Mouse (Mus musculus) heart, embryonic 15.5 days (tissue): ENCODE data around the gene Rsph6a. TPM values are rescaled to one million over a fixed set of nuclear protein-coding genes. Genes with fewer than 3 reads are reported as not detected.

ENCODE experiments used
- ATAC-seq: fragments of 200-750 bp; cut with Nextera tagmentation; replicated peaks from 2 replicates; pipeline ENCODE4 v1.8.0; 2017; ENCODE audit warnings: low read depth, moderate TSS enrichment; ENCODE audit not compliant: insufficient number of reproducible peaks, insufficient read depth, low FRiP score
- H3K27ac ChIP-seq: fragments of 300-500 bp; sonication (generic); 2 replicates; pipeline ENCODE4 v1.5.1; 2015; ENCODE audit warnings: mild to moderate bottlenecking, inconsistent platforms
- H3K27me3 ChIP-seq: fragments of 300-500 bp; sonication (generic); 2 replicates; pipeline ENCODE4 v1.6.1; 2015; ENCODE audit warnings: inconsistent platforms
- H3K36me3 ChIP-seq: fragments of 300-500 bp; sonication (generic); 2 replicates; pipeline ENCODE4 v1.6.1; 2015; ENCODE audit warnings: mild to moderate bottlenecking, inconsistent platforms
- H3K4me1 ChIP-seq: fragments of 300-500 bp; sonication (generic); replicated peaks from 2 replicates; pipeline ENCODE4 v1.6.1; 2015; ENCODE audit warnings: inconsistent platforms
- H3K4me2 ChIP-seq: fragments of 300-500 bp; sonication (generic); 2 replicates; pipeline ENCODE4 v1.6.1; 2015; ENCODE audit warnings: inconsistent platforms, mild to moderate bottlenecking, moderate library complexity
- H3K4me3 ChIP-seq: fragments of 300-500 bp; sonication (generic); 2 replicates; pipeline ENCODE4 v1.5.1; 2015; ENCODE audit warnings: mild to moderate bottlenecking, inconsistent platforms
- H3K9ac ChIP-seq: fragments of 300-500 bp; sonication (generic); 2 replicates; pipeline ENCODE4 v1.6.1; 2015; ENCODE audit warnings: mild to moderate bottlenecking, inconsistent platforms
- H3K9me3 ChIP-seq: fragments of 300-500 bp; sonication (generic); replicated peaks from 2 replicates; pipeline ENCODE4 v1.6.1; 2016; ENCODE audit warnings: inconsistent platforms
- WGBS: fragments of 180-500 bp; shearing (Covaris S2); methylation state at CpG from one replicate; pipeline ENCODE4 v1.1.7; 2015; ENCODE audit warnings: mixed read lengths; 5-methylcytosine and 5-hydroxymethylcytosine counted together
- microRNA-seq: library from miRNA; unstranded; fragments of <30 nt; microRNA quantifications from one replicate; pipeline ENCODE4, GENCODE M21; 2016
- polyA plus RNA-seq: library from polyadenylated mRNA; unstranded; fragments of >200 nt; fragmentation: Nextera tagmentation; extraction: Ambion mirVana; gene quantifications from 2 replicates; pipeline ENCODE4 v1.2.1, GENCODE M21; 2015

The Rsph6a gene
- polyA plus RNA-seq, 1 experiment from 2014 or later, result not detected

GRCm38 (mm10) chr7:19103741-19104140 is 49.3 kb downstream of the Rsph6a start:
- Histone ChIP-seq H3K9ac (no peak overlapping the region), H3K4me3 (no peak overlapping the region), H3K4me1 (peaks cover 6% of the 10 kb centered on the region; the same call in 1 of the 2 replicates), H3K4me2 (no peak overlapping the region), H3K9me3 (no peaks in the 10 kb centered on the region), H3K27me3 (no peaks in the 10 kb centered on the region), H3K36me3 (no peaks in the 10 kb centered on the region), H3K27ac (no peak overlapping the region)
- no peak for ATAC-seq

GRCm38 (mm10) chr7:19104486-19104885 is 50.0 kb downstream of the Rsph6a start:
- H3K27me3 ChIP-seq, result no peaks in the 10 kb centered on the region
- H3K9me3 ChIP-seq, result no peaks in the 10 kb centered on the region
- no peak overlapping the region for H3K27ac ChIP-seq
- no peak overlapping the region for H3K9ac ChIP-seq
- H3K4me1 ChIP-seq, result peaks cover 6% of the 10 kb centered on the region; the same call in 1 of the 2 replicates
- no peak for ATAC-seq
- no peak overlapping the region for H3K4me2 ChIP-seq
- H3K4me3 ChIP-seq, result no peak overlapping the region
- WGBS, result 70% methylated on average over 2 of the region's 2 CpGs
- no peaks in the 10 kb centered on the region for H3K36me3 ChIP-seq

- no peak for ATAC-seq
- no peaks in the 10 kb centered on the region for H3K9me3 ChIP-seq
- H3K4me2 ChIP-seq, result no peak overlapping the region
- no peak overlapping the region for H3K27ac ChIP-seq
- H3K9ac ChIP-seq, result no peak overlapping the region
- 39% methylated on average over 3 of the region's 3 CpGs for WGBS
- H3K36me3 ChIP-seq, result no peaks in the 10 kb centered on the region
- no peaks in the 10 kb centered on the region for H3K27me3 ChIP-seq
- H3K4me3 ChIP-seq, result no peak overlapping the region
- peaks cover 6% of the 10 kb centered on the region; the same call in 1 of the 2 replicates for H3K4me1 ChIP-seq
Measured at GRCm38 (mm10) chr7:19107436-19107835, 52.9 kb downstream of the Rsph6a start.

- Histone ChIP-seq H3K4me3 (no peak overlapping the region), H3K4me1 (peaks cover 6% of the 10 kb centered on the region; the same call in 1 of the 2 replicates), H3K27ac (no peak overlapping the region), H3K9me3 (no peaks in the 10 kb centered on the region), H3K27me3 (no peaks in the 10 kb centered on the region), H3K36me3 (no peaks in the 10 kb centered on the region), H3K9ac (no peak overlapping the region), H3K4me2 (no peak overlapping the region)
- ATAC-seq, result no peak
- 70% methylated on average over 1 of the region's 1 CpGs for WGBS
Measured at GRCm38 (mm10) chr7:19109565-19109964, 55.1 kb downstream of the Rsph6a start.

GRCm38 (mm10) chr7:19118028-19118771 is 63.7 kb downstream of the Rsph6a start, which contains the start of gene Gm4969:
Gene Gm4969, minus strand, starts transcription at chr7:19118368.
- peak within 1 kb of the TSS; percentile 59 for H3K4me2 ChIP-seq
- H3K9ac ChIP-seq, result no peak within 1 kb of the TSS
- no peaks in the 10 kb centered on the region for H3K9me3 ChIP-seq
- no peaks in the 10 kb centered on the region for H3K36me3 ChIP-seq
- peak within 1 kb of the TSS; percentile 33 for H3K4me3 ChIP-seq
- no peaks in the 10 kb centered on the region for H3K27me3 ChIP-seq
- peak; percentile 37 for ATAC-seq
- WGBS, result 24% methylated on average over 64 of the region's 64 CpGs
- no peak within 1 kb of the TSS for H3K27ac ChIP-seq
- H3K4me1 ChIP-seq, result peaks cover 14% of the 10 kb centered on the region

GRCm38 (mm10) chr7:19119083-19119482 is 64.6 kb downstream of the Rsph6a start:
- no peak overlapping the region for H3K27ac ChIP-seq
- H3K9me3 ChIP-seq, result no peaks in the 10 kb centered on the region
- WGBS, result 90% methylated on average over 8 of the region's 8 CpGs
- H3K36me3 ChIP-seq, result no peaks in the 10 kb centered on the region
- H3K4me3 ChIP-seq, result 0 out of 2 replicates have a peak overlapping the region, but pooled peaks have one; percentile 76
- ATAC-seq, result no peak
- peak overlapping the region; percentile 80 for H3K4me2 ChIP-seq
- no peak overlapping the region for H3K9ac ChIP-seq
- H3K27me3 ChIP-seq, result no peaks in the 10 kb centered on the region
- H3K4me1 ChIP-seq, result peaks cover 14% of the 10 kb centered on the region

GRCm38 (mm10) chr7:19119631-19120429 is 65.3 kb downstream of the Rsph6a start, which contains the start of gene Fbxo46:
Gene Fbxo46, plus strand, starts transcription at chr7:19119859.
- H3K4me3 ChIP-seq, result peak within 1 kb of the TSS; percentile 76
- WGBS, result 2% methylated on average over 34 of the region's 34 CpGs
- H3K27ac ChIP-seq, result peak within 1 kb of the TSS; percentile 58
- no peaks in the 10 kb centered on the region for H3K36me3 ChIP-seq
- H3K4me2 ChIP-seq, result peak within 1 kb of the TSS; percentile 80
- no peaks in the 10 kb centered on the region for H3K27me3 ChIP-seq
- peak within 1 kb of the TSS; percentile 71 for H3K9ac ChIP-seq
- peaks cover 17% of the 10 kb centered on the region for H3K4me1 ChIP-seq
- no peaks in the 10 kb centered on the region for H3K9me3 ChIP-seq
- ATAC-seq, result peak; percentile 92

GRCm38 (mm10) chr7:19121686-19122085 is 67.2 kb downstream of the Rsph6a start:
- Histone ChIP-seq H3K9ac (no peak overlapping the region), H3K27me3 (no peaks in the 10 kb centered on the region), H3K4me3 (no peak overlapping the region), H3K27ac (no peak overlapping the region), H3K9me3 (no peaks in the 10 kb centered on the region), H3K4me1 (peaks cover 17% of the 10 kb centered on the region), H3K36me3 (no peaks in the 10 kb centered on the region), H3K4me2 (no peak overlapping the region)
- 80% methylated on average over 4 of the region's 4 CpGs for WGBS
- no peak for ATAC-seq

Small RNA genes lying within 50 kb of the gene (microRNA-seq; reads per million reads assigned to microRNA genes)
- 0.63 reads per million for gene Mir3100

Other genes starting within 250 kb of the Rsph6a start
- gene Psg17, start 233.1 kb upstream of the Rsph6a start, polyA plus RNA-seq, result not detected in 2 replicates
- 0.54 and 0.56 TPM in 2 replicates for gene Mill2, start 214.7 kb upstream of the Rsph6a start, polyA plus RNA-seq
- 1.6 and 3.0 TPM in 2 replicates for gene Pglyrp1, start 183.4 kb upstream of the Rsph6a start, polyA plus RNA-seq
- 20.6 and 26.8 TPM in 2 replicates for gene Ccdc61, start 144.3 kb upstream of the Rsph6a start, polyA plus RNA-seq
- gene Nova2, start 128.8 kb upstream of the Rsph6a start, polyA plus RNA-seq, result 0.53 and 0.79 TPM in 2 replicates
- not detected in 2 replicates for gene Nanos2, start 67.3 kb upstream of the Rsph6a start, polyA plus RNA-seq
- 2.2 and 2.3 TPM in 2 replicates for gene Mypop, start 63.4 kb upstream of the Rsph6a start, polyA plus RNA-seq
- gene Irf2bp1, start 50.6 kb upstream of the Rsph6a start, polyA plus RNA-seq, result 11.5 and 17.6 TPM in 2 replicates
- 0.14 and 0.61 TPM in 2 replicates for gene Foxa3, start 31.2 kb upstream of the Rsph6a start, polyA plus RNA-seq
- gene Sympk, start 30.3 kb upstream of the Rsph6a start, polyA plus RNA-seq, result 19.6 and 27.3 TPM in 2 replicates
- gene Dmwd, start 21.5 kb downstream of the Rsph6a start, polyA plus RNA-seq, result 14.2 and 20.0 TPM in 2 replicates
- gene Dmpk, start 29.2 kb downstream of the Rsph6a start, polyA plus RNA-seq, result 51.9 and 57.3 TPM in 2 replicates
- gene Six5, start 39.9 kb downstream of the Rsph6a start, polyA plus RNA-seq, result 4.9 and 6.7 TPM in 2 replicates
- 0.73 and 1.0 TPM in 2 replicates for gene Gm4969, start 63.7 kb downstream of the Rsph6a start, polyA plus RNA-seq
- gene Fbxo46, start 65.2 kb downstream of the Rsph6a start, polyA plus RNA-seq, result 7.3 and 9.6 TPM in 2 replicates
- 8.8 and 10.0 TPM in 2 replicates for gene Qpctl, start 94.6 kb downstream of the Rsph6a start, polyA plus RNA-seq
- 93.2 and 96.6 TPM in 2 replicates for gene Snrpd2, start 95.0 kb downstream of the Rsph6a start, polyA plus RNA-seq
- gene Gipr, start 111.4 kb downstream of the Rsph6a start, polyA plus RNA-seq, result 73.8 and 73.9 TPM in 2 replicates
- 18.9 and 21.0 TPM in 2 replicates for gene Eml2, start 121.7 kb downstream of the Rsph6a start, polyA plus RNA-seq
- gene Gpr4, start 157.8 kb downstream of the Rsph6a start, polyA plus RNA-seq, result 2.1 and 2.2 TPM in 2 replicates
- gene Opa3, start 173.6 kb downstream of the Rsph6a start, polyA plus RNA-seq, result 33.8 and 37.9 TPM in 2 replicates
- 81.2 and 81.6 TPM in 2 replicates for gene Vasp, start 217.1 kb downstream of the Rsph6a start, polyA plus RNA-seq
- 0.11 and 0.16 TPM in 2 replicates for gene Ppm1n, start 225.4 kb downstream of the Rsph6a start, polyA plus RNA-seq
- gene Rtn2, start 227.9 kb downstream of the Rsph6a start, polyA plus RNA-seq, result 27.2 TPM in 2 replicates